Mouse (Mus musculus) midbrain, embryonic 16.5 days (tissue): Measurements from ENCODE around the gene Rps6ka1. TPM values are rescaled to one million over a fixed set of nuclear protein-coding genes. Genes with fewer than 3 reads are reported as not detected.
"Not testable (repeated sequence)": the region's sequence is repeated elsewhere in the genome, so short reads cannot be mapped to it uniquely, and the experiment has no call there.

Experiments used
- ATAC-seq: fragments of 200-750 bp; cut with Nextera tagmentation; 2 replicates; pipeline ENCODE4 v1.8.0; 2017; ENCODE audit warnings: moderate TSS enrichment
- H3K27ac ChIP-seq: fragments of 300-500 bp; sonication (generic); 2 replicates; pipeline ENCODE4 v1.5.1; 2014; ENCODE audit warnings: mild to moderate bottlenecking, low read length, mixed read lengths
- H3K27me3 ChIP-seq: fragments of 300-500 bp; sonication (generic); 2 replicates; pipeline ENCODE4 v1.6.1; 2014; ENCODE audit warnings: low read depth, low read length, mixed read lengths; ENCODE audit not compliant: control insufficient read depth, insufficient read depth
- H3K36me3 ChIP-seq: fragments of 300-500 bp; sonication (generic); 2 replicates; pipeline ENCODE4 v1.6.1; 2014; ENCODE audit warnings: mild to moderate bottlenecking, low read length, moderate library complexity, mixed read lengths; ENCODE audit not compliant: control insufficient read depth, insufficient read depth
- H3K4me1 ChIP-seq: fragments of 300-500 bp; sonication (generic); 2 replicates; pipeline ENCODE4 v1.6.1; 2014; ENCODE audit warnings: mild to moderate bottlenecking, low read length, mixed read lengths; ENCODE audit not compliant: control insufficient read depth, insufficient read depth
- H3K4me2 ChIP-seq: fragments of 300-500 bp; sonication (generic); 2 replicates; pipeline ENCODE4 v1.6.1; 2014; ENCODE audit warnings: mild to moderate bottlenecking, low read length, mixed read lengths
- H3K4me3 ChIP-seq: fragments of 300-500 bp; sonication (generic); 2 replicates; pipeline ENCODE4 v1.5.1; 2014; ENCODE audit warnings: low read depth, mild to moderate bottlenecking, low read length, moderate library complexity, mixed read lengths
- H3K9ac ChIP-seq: fragments of 300-500 bp; sonication (generic); 2 replicates; pipeline ENCODE4 v1.6.1; 2014; ENCODE audit warnings: low read depth, low read length, mixed read lengths
- H3K9me3 ChIP-seq: fragments of 300-500 bp; sonication (generic); replicated peaks from 2 replicates; pipeline ENCODE4 v1.6.1; 2014; ENCODE audit warnings: mild to moderate bottlenecking, low read length, mixed read lengths; ENCODE audit not compliant: control insufficient read depth, poor library complexity, severe bottlenecking
- WGBS: fragments of 180-500 bp; shearing (Covaris S2); extraction: QIAGEN DNeasy Blood & Tissue Kit; methylation state at CpG from one replicate; pipeline ENCODE4 v1.1.7; 2014; 5-methylcytosine and 5-hydroxymethylcytosine counted together
- polyA plus RNA-seq: library from polyadenylated mRNA; unstranded; fragments of >200 nt; fragmentation: Nextera tagmentation; extraction: Ambion mirVana; gene quantifications from 2 replicates; pipeline ENCODE4 v1.2.1, GENCODE M21; 2015

The Rps6ka1 gene
- polyA plus RNA-seq, 1 experiment from 2014 or later, result 21.9 TPM

DNA sequence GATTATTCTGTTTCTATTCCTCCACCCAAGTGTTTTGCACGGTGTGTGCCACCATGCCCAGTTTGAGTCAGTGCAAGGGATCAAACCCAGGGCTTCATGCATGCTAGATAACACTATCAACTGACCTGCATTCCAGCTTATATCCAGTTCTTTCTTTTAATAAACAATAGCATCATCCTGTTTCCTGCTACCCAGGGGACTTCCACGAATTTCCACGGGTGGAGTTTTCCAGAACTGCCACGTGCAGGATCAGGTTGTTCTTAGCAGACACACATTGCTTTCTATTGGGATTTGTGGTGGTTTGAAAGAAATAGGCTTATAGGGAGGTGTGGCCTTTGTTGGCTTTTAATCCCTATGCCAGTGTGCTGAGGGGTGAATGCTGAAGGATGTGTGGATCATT, 24.4 kb upstream of the Rps6ka1 start:
- H3K9ac ChIP-seq, result no peak overlapping the region
- no peak for ATAC-seq
- H3K4me1 ChIP-seq, result peaks cover 7% of the 10 kb centered on the region; the same call in 1 of the 2 replicates
- H3K4me2 ChIP-seq, result no peak overlapping the region
- WGBS, result 72% methylated on average over 4 of the region's 4 CpGs
- H3K4me3 ChIP-seq, result no peak overlapping the region
- no peaks in the 10 kb centered on the region for H3K36me3 ChIP-seq
- H3K9me3 ChIP-seq, result no peaks in the 10 kb centered on the region
- no peak overlapping the region for H3K27ac ChIP-seq
- no peaks in the 10 kb centered on the region for H3K27me3 ChIP-seq

DNA sequence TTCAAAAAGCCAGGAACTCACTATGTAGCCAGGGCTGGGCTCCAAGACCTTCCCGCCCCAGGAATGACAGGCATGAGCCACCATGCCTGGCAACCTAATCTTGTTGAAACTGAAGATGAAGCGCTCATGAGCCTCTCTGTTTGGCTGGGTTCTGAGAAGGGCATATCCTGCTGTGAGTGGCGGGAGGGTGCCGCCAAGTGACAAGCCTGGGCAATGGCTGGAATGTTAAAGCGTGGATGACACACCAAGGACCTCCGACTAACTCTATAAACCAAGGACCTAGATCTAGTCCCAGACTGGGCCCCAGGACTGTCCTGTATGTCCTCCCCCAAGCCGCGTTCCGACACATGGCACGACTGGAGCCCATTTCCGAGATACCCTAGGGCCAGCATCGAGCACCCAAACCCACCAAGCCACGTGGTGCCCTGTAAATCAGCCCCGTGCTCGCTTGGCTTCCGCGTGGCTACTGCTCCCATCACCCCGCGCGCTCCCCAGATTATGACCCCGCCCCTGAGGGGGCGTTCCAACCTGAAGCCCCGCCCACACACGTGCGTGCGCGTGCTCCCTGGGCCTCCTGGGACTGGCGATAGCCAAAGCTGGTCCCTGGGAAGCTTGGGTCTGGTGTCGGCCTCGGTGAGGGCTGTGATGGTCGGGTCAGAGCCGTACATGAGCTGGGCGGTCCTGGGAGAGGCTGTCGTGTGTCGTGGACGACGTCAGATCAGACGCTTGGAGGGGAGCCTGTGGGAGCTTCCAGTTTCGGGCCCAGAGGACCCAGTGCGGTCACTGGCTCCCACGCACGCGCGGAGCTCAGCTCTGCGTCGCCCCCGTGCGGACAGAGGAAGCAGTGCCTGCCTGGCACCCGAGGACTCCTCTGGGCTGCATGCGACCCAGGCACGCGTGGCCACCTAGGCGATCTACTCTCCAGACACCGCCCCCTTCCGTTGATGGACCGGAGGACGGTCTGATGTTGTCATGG, 22.9 kb upstream of the Rps6ka1 start:
- no peaks in the 10 kb centered on the region for H3K27me3 ChIP-seq
- peak overlapping the region; percentile 77 for H3K4me2 ChIP-seq
- peak overlapping the region; percentile 63 for H3K4me3 ChIP-seq
- peak; percentile 97 for ATAC-seq
- under 1% methylated on average over 57 of the region's 57 CpGs for WGBS
- H3K4me1 ChIP-seq, result peaks cover 7% of the 10 kb centered on the region; the same call in 1 of the 2 replicates
- H3K9ac ChIP-seq, result peak overlapping the region; percentile 72
- no peaks in the 10 kb centered on the region for H3K9me3 ChIP-seq
- no peaks in the 10 kb centered on the region for H3K36me3 ChIP-seq
- H3K27ac ChIP-seq, result peak overlapping the region; percentile 94

DNA sequence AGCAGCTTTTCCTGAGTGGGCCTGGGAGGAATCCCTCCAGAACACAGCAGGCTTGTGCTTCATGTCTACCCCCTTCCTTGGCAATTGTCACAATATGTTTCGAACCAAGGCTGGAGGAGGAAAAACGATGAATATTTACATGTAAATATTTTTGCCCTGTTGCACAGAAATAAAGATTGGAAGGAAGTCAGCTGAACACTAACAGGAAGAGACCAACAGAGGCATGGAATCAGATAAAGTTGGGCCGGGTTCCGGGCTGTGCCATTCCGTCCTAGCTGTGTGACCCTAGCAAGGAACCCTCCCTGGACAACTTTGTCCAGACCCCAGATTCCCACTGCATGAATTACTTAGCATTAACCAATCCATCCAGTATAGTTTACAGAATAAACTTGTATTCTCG, 20.5 kb upstream of the Rps6ka1 start:
- no peak for ATAC-seq
- Histone ChIP-seq H3K4me3 (no peak overlapping the region), H3K9ac (no peak overlapping the region), H3K9me3 (no peaks in the 10 kb centered on the region), H3K27me3 (no peaks in the 10 kb centered on the region), H3K4me1 (peaks cover 7% of the 10 kb centered on the region; the same call in 1 of the 2 replicates), H3K4me2 (no peak overlapping the region), H3K36me3 (no peaks in the 10 kb centered on the region), H3K27ac (no peak overlapping the region)
- 94% methylated on average over 6 of the region's 6 CpGs for WGBS

DNA sequence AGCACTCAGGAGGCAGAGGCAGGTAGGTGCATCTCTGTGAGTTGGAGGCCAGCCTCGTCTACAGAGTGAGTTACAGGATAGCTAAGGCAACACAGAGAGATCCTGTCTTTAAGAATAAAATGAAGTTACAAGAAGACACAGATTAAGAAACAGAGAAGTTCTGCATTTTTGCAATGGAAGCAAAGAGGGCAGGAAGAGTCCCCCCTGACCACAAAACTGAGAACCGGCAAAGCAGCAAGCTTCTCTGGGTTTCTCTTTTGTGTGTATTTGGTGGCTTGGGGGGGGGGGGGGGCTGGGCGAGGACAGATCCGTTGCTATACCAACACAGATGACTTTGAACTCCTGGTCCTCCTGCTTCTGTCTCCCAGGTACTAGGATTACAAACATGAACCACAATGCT, 19.5 kb upstream of the Rps6ka1 start:
- H3K9ac ChIP-seq, result no peak overlapping the region
- WGBS, result 49% methylated on average over 4 of the region's 4 CpGs

DNA sequence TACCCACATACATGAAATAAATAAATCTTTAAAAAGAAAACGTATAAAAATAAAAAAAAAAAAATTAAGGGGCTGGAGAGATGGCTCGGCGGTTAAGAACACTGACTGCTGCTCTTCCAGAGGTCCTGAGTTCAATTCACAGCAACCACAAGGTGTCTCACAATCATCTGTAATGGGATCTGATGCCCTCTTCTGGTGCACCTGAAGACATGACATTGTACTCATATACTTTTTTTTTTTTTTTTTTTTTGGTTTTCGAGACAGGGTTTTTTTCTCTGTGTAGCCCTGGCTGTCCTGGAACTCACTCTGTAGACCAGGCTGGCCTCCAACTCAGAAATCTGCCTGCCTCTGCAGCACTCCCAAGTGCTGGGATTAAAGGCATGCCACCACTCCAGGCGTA, 18.7 kb upstream of the Rps6ka1 start:
- H3K27me3 ChIP-seq, H3K4me1 ChIP-seq, ATAC-seq, H3K27ac ChIP-seq, H3K36me3 ChIP-seq, H3K9ac ChIP-seq, H3K4me3 ChIP-seq, H3K4me2 ChIP-seq, H3K9me3 ChIP-seq: not testable (repeated sequence)
- WGBS, result 86% methylated on average over 4 of the region's 5 CpGs

More for the DNA sequence above, 19.5 kb upstream of the Rps6ka1 start:
- Histone ChIP-seq H3K4me2 (no peak overlapping the region), H3K27ac (no peak overlapping the region), H3K36me3 (no peaks in the 10 kb centered on the region), H3K4me3 (no peak overlapping the region), H3K4me1 (peaks cover 7% of the 10 kb centered on the region; the same call in 1 of the 2 replicates), H3K27me3 (no peaks in the 10 kb centered on the region), H3K9me3 (no peaks in the 10 kb centered on the region; the same call in 1 of the 2 replicates)
- ATAC-seq, result no peak

DNA sequence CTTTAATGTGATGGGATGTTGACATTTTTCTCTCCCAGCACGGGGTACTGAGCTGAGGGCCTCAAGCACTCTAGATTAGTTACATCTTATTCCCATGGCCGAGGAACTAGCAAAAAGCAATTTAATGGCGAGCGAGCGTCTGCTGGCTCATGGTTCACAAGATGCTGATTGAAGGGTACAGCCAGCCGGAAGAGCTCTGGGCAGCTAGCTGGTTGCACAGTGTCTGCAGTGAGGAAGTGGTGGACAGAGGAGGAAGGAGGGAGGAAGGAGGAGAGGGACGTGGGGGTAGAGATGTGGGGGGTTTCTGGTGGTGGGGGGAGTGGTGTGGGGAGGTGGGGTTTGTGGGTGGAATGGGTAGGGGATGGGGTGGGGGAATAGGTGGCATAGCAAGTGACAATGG, 17.6 kb upstream of the Rps6ka1 start:
- no peak for ATAC-seq
- Histone ChIP-seq H3K27me3 (no peaks in the 10 kb centered on the region), H3K4me2 (no peak overlapping the region), H3K4me3 (no peak overlapping the region), H3K4me1 (peaks cover 2% of the 10 kb centered on the region; the same call in 1 of the 2 replicates), H3K9ac (no peak overlapping the region), H3K27ac (no peak overlapping the region), H3K36me3 (no peaks in the 10 kb centered on the region), H3K9me3 (no peaks in the 10 kb centered on the region; the same call in 1 of the 2 replicates)
- 90% methylated on average over 7 of the region's 7 CpGs for WGBS

DNA sequence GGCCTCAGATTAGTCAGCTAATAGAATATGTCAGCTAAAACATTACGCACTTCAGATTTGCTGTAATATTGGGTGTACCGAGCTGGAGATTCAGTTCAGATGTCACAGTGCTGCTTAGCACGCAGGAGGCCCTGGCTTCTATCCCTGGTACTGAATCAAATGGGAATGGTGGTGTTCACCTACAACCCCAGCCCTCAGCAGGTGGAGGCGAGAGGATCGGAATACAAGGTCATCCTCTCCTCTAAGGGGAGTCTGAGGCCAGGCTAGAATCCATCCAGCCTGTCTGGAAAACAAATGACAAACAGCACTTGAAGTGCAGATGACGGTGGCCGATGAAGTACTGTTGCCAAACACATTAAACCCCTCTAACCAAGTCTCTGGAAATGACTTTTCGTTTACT, 16.7 kb upstream of the Rps6ka1 start:
- H3K27me3 ChIP-seq, result no peaks in the 10 kb centered on the region
- H3K27ac ChIP-seq, result no peak overlapping the region
- 88% methylated on average over 8 of the region's 8 CpGs for WGBS
- no peak for ATAC-seq
- H3K9me3 ChIP-seq, result no peaks in the 10 kb centered on the region; the same call in 1 of the 2 replicates
- H3K9ac ChIP-seq, result no peak overlapping the region
- no peaks in the 10 kb centered on the region for H3K4me1 ChIP-seq
- H3K4me3 ChIP-seq, result no peak overlapping the region
- H3K4me2 ChIP-seq, result no peak overlapping the region
- H3K36me3 ChIP-seq, result no peaks in the 10 kb centered on the region

DNA sequence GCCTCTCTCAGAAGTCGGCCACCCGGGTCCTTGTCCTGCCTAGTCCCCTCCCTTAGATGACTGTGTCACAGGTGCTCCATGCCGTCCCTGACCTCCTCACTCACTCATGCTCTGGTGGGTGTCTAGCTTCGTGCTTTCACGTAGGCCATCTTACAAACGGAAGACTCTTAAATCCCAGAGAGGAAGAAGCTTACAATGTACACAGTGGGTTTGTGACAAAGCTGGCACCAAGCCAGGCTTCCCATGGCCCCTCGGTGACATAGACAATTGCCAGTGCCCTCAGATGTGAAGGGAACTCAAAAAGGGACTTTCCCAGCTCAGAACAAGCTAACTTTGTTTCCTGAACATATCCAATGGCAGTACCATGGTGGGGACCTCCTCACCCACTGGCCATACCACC, 15.8 kb upstream of the Rps6ka1 start:
- 65% methylated on average over 7 of the region's 7 CpGs for WGBS
- Histone ChIP-seq H3K4me3 (no peak overlapping the region), H3K27ac (no peak overlapping the region)

DNA sequence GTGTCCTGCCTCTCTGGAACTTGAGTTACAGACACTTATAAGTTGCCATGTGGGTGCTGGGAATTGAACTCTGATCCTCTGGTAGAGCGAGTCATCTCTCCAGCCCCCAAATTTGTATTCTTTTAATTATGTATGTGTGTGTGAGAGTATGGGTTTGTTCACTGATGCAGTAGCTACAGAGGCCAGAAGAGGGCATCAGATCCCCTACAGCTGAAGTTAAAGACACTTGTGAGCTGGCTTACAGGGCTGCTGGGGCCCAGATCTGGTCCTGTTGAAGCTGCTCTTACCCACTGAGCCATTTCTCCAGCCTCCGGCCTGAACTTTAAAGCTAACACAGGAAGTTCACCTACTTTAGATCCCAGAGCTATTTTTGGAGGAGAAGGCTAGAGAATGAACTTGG, 14.9 kb upstream of the Rps6ka1 start:
- H3K9me3 ChIP-seq, result no peaks in the 10 kb centered on the region; the same call in 1 of the 2 replicates
- H3K9ac ChIP-seq, result no peak overlapping the region
- H3K27me3 ChIP-seq, result no peaks in the 10 kb centered on the region
- no peaks in the 10 kb centered on the region for H3K36me3 ChIP-seq
- ATAC-seq, result no peak
- H3K4me2 ChIP-seq, result no peak overlapping the region
- H3K4me1 ChIP-seq, result no peaks in the 10 kb centered on the region
- H3K27ac ChIP-seq, result no peak overlapping the region
- 100% methylated on average over 2 of the region's 2 CpGs for WGBS
- H3K4me3 ChIP-seq, result no peak overlapping the region

More for the DNA sequence above, 15.8 kb upstream of the Rps6ka1 start:
- Histone ChIP-seq H3K4me2 (no peak overlapping the region), H3K4me1 (no peaks in the 10 kb centered on the region), H3K9ac (no peak overlapping the region), H3K36me3 (no peaks in the 10 kb centered on the region), H3K27me3 (no peaks in the 10 kb centered on the region), H3K9me3 (no peaks in the 10 kb centered on the region; the same call in 1 of the 2 replicates)
- ATAC-seq, result no peak
